Mouse (Mus musculus) intestine, embryonic 16.5 days (tissue): ENCODE data around the gene N4bp2. TPM values are rescaled to one million over a fixed set of nuclear protein-coding genes. Genes with fewer than 3 reads are reported as not detected.
"Not testable (repeated sequence)": the region's sequence is repeated elsewhere in the genome, so short reads cannot be mapped to it uniquely, and the experiment has no call there.

Experiments used
- ATAC-seq: fragments of 200-750 bp; cut with Nextera tagmentation; 2 replicates; pipeline ENCODE4 v1.8.0; 2017; ENCODE audit warnings: moderate TSS enrichment, moderate library complexity
- H3K27ac ChIP-seq: fragments of 300-500 bp; sonication (generic); 2 replicates; pipeline ENCODE4 v1.5.1; 2014; ENCODE audit warnings: mild to moderate bottlenecking, low read length
- H3K27me3 ChIP-seq: fragments of 300-500 bp; sonication (generic); replicated peaks from 2 replicates; pipeline ENCODE4 v1.6.1; 2014; ENCODE audit warnings: low read length, control low read depth, mixed read lengths; ENCODE audit not compliant: control insufficient read depth, insufficient read depth
- H3K36me3 ChIP-seq: fragments of 300-500 bp; sonication (generic); 2 replicates; pipeline ENCODE4 v1.6.1; 2014; ENCODE audit warnings: low read length, control low read depth; ENCODE audit not compliant: control insufficient read depth, insufficient read depth
- H3K4me1 ChIP-seq: fragments of 300-500 bp; sonication (generic); 2 replicates; pipeline ENCODE4 v1.6.1; 2014; ENCODE audit warnings: low read length, control low read depth, mixed read lengths; ENCODE audit not compliant: control insufficient read depth, insufficient read depth
- H3K4me2 ChIP-seq: fragments of 300-500 bp; sonication (generic); 2 replicates; pipeline ENCODE4 v1.6.1; 2014; ENCODE audit warnings: low read depth, low read length, control low read depth
- H3K4me3 ChIP-seq: fragments of 300-500 bp; sonication (generic); 2 replicates; pipeline ENCODE4 v1.5.1; 2014; ENCODE audit warnings: mild to moderate bottlenecking, low read length
- H3K9ac ChIP-seq: fragments of 300-500 bp; sonication (generic); 2 replicates; pipeline ENCODE4 v1.6.1; 2014; ENCODE audit warnings: low read depth, low read length
- H3K9me3 ChIP-seq: fragments of 300-500 bp; sonication (generic); 2 replicates; pipeline ENCODE4 v1.6.1; 2016; ENCODE audit warnings: low read length, control low read depth; ENCODE audit not compliant: control insufficient read depth
- WGBS: fragments of 180-500 bp; shearing (Covaris S2); extraction: QIAGEN DNeasy Blood & Tissue Kit; methylation state at CpG from one replicate; pipeline ENCODE4 v1.1.7; 2014; 5-methylcytosine and 5-hydroxymethylcytosine counted together
- polyA plus RNA-seq: library from polyadenylated mRNA; unstranded; fragments of >200 nt; fragmentation: Nextera tagmentation; extraction: Ambion mirVana; gene quantifications from 2 replicates; pipeline ENCODE4 v1.2.1, GENCODE M21; 2015

The N4bp2 gene
- polyA plus RNA-seq, 1 experiment from 2014 or later = 16.8 TPM

DNA sequence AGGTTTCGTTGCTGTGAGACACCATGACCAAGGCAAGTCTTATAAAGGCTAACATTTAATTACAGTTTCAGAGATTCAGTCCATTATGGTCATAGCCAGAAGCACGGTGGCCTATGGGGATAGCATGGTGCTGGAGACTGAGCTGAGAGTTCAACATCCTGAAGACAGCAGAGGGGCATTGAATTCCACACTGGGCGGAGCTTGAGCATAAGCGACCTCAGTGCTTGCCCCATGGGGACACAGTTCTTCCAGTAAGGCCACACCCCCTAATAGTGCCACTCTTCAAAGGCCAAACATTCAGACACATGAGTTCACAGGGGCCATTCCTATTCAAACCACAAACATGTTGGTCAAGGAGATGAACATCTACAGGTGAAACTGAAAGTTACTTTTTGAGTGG is 12.8 kb downstream of the N4bp2 start:
- WGBS = 90% methylated on average over 4 of the region's 4 CpGs
- ATAC-seq = no peak

DNA sequence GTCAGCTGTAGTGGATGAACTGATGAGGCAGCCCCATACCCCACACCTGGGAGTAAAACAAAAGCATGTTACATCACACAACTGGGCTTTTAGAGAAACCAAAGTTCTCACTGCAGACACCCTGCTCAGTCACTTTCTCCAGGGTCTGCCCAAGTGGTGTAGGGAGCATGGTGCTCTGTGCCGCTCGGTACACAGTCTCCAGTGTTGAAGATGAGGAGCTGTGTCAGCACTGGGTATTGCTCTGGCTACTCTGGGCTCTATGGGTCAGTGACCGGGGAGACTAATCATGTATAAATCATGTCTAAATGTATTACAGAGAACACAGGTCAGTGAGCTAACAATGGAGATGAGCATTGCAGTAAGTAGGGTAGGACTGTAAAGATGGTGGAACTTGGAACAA is 13.6 kb downstream of the N4bp2 start:
- H3K27ac ChIP-seq = no peak overlapping the region
- H3K27me3 ChIP-seq = no peaks in the 10 kb centered on the region
- ATAC-seq = no peak
- H3K4me2 ChIP-seq = no peak overlapping the region
- H3K36me3 ChIP-seq = 0 out of 2 replicates have a peak, but pooled peaks cover 8% of the 10 kb centered on the region
- H3K9ac ChIP-seq = no peak overlapping the region
- WGBS = 91% methylated on average over 3 of the region's 3 CpGs
- no peak overlapping the region for H3K4me3 ChIP-seq
- H3K9me3 ChIP-seq = no peaks in the 10 kb centered on the region
- no peaks in the 10 kb centered on the region for H3K4me1 ChIP-seq

More for the DNA sequence above, 12.8 kb downstream of the N4bp2 start:
- Histone ChIP-seq H3K4me1 (no peaks in the 10 kb centered on the region), H3K9me3 (no peaks in the 10 kb centered on the region), H3K27ac (no peak overlapping the region), H3K4me2 (no peak overlapping the region), H3K36me3 (0 out of 2 replicates have a peak, but pooled peaks cover 8% of the 10 kb centered on the region), H3K4me3 (no peak overlapping the region), H3K27me3 (no peaks in the 10 kb centered on the region), H3K9ac (no peak overlapping the region)

- H3K27me3 ChIP-seq, H3K4me1 ChIP-seq, H3K4me3 ChIP-seq, H3K9ac ChIP-seq, H3K4me2 ChIP-seq, ATAC-seq, H3K27ac ChIP-seq, H3K9me3 ChIP-seq, H3K36me3 ChIP-seq: not testable (repeated sequence)
- 90% methylated on average over 4 of the region's 4 CpGs for WGBS
Observed at GRCm38 (mm10) chr5:65778986-65779385, 15.7 kb downstream of the N4bp2 start.

GRCm38 (mm10) chr5:65779401-65780063 is 16.2 kb downstream of the N4bp2 start:
- Histone ChIP-seq H3K4me3 (no peak overlapping the region), H3K4me2 (no peak overlapping the region), H3K36me3 (0 out of 2 replicates have a peak, but pooled peaks cover 8% of the 10 kb centered on the region), H3K9me3 (no peaks in the 10 kb centered on the region), H3K27me3 (no peaks in the 10 kb centered on the region), H3K9ac (no peak overlapping the region), H3K27ac (no peak overlapping the region), H3K4me1 (no peaks in the 10 kb centered on the region)
- WGBS = 81% methylated on average over 3 of the region's 3 CpGs
- ATAC-seq = no peak

DNA sequence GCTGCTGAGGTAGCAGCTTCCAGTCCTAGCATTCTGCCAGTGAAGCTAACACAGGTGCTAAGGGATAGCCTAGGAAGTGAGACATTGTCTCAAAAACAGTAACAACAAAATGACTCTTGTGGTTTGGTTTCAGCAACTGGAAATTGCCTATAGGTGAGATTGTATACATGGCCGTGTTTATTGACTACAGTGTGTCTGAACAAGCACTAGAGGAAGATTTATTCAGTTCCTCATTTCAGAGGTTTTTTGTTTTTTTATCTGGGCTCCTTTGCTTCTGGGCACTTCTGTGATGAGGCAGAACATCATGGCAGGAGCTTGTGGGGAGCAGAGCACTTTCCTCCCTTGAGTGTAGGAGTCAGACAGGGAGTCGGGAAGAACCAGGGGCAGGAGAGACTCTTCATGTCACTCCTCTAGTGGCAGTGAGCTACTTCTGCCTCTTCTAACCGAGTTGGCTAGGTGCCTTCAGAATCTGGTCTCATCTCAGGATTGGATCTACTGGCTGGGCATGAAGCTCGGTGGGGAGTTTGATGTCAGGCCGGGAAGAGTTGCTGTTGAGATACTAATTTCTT is 17.9 kb downstream of the N4bp2 start:
- no peak for ATAC-seq
- Histone ChIP-seq H3K4me1 (no peaks in the 10 kb centered on the region), H3K4me3 (no peak overlapping the region), H3K36me3 (0 out of 2 replicates have a peak, but pooled peaks cover 4% of the 10 kb centered on the region), H3K9ac (no peak overlapping the region), H3K9me3 (no peaks in the 10 kb centered on the region), H3K4me2 (no peak overlapping the region), H3K27ac (no peak overlapping the region), H3K27me3 (no peaks in the 10 kb centered on the region)
- 76% methylated on average over 5 of the region's 5 CpGs for WGBS

DNA sequence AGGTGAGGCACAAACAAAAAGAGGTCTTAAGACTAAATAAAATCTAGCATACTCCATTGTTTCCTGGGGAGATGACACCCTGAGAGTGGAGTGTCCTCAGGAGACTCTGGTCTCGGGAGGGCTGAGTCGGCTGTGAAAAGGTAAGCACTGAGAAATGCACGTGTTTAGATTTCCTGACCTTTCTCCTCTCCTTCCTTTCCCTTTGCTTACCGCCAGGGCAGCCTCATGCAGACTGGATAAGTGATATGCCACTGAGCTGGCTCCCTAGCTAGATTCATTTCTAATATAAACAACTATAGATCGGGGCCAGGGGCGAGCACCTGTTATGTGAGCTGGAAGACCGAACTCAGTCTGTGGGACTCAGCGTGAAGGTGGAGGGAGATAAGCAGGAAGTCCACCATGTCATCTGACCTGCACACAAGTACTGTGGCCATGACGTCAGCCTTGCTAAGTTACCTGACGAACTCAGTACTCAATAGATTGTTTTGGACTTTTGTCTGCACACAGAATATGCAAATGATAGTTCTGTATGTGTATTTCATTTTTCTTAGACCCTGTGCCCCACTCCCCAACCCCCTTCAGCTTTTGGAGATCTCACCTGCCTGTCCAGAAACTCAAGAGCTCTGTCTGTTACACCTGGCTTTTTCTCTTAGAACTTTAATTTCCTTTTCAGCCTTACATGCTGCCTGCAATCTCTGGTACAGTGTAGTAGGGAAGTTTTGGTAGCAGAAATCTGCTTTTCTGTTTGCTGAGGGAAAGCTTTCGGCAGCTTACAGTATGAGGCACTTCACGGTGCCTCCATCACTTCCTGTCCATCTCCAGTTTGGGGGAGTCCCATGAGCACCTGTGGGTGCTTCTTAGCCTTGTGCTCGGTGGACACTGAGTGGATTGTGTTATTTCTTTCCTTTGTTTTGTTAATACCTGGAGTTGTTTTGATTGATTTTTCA is 18.7 kb downstream of the N4bp2 start:
- Histone ChIP-seq H3K9ac (no peak overlapping the region), H3K4me2 (no peak overlapping the region), H3K4me3 (no peak overlapping the region), H3K36me3 (no peaks in the 10 kb centered on the region), H3K27me3 (no peaks in the 10 kb centered on the region), H3K27ac (no peak overlapping the region), H3K4me1 (no peaks in the 10 kb centered on the region), H3K9me3 (no peaks in the 10 kb centered on the region)
- no peak for ATAC-seq
- 65% methylated on average over 13 of the region's 13 CpGs for WGBS

GRCm38 (mm10) chr5:65790604-65791225 is 27.4 kb downstream of the N4bp2 start:
- Histone ChIP-seq H3K4me3 (no peak overlapping the region), H3K9me3 (no peaks in the 10 kb centered on the region), H3K27ac (no peak overlapping the region), H3K4me2 (no peak overlapping the region), H3K9ac (no peak overlapping the region), H3K4me1 (no peaks in the 10 kb centered on the region), H3K27me3 (no peaks in the 10 kb centered on the region), H3K36me3 (peaks cover 13% of the 10 kb centered on the region; the same call in 1 of the 2 replicates)
- WGBS = 83% methylated on average over 16 of the region's 16 CpGs
- no peak for ATAC-seq

- Histone ChIP-seq H3K9ac (no peak overlapping the region), H3K27me3 (no peaks in the 10 kb centered on the region), H3K4me2 (no peak overlapping the region), H3K4me3 (no peak overlapping the region), H3K4me1 (no peaks in the 10 kb centered on the region), H3K36me3 (peaks cover 13% of the 10 kb centered on the region; the same call in 1 of the 2 replicates), H3K27ac (no peak overlapping the region), H3K9me3 (no peaks in the 10 kb centered on the region)
- 84% methylated on average over 3 of the region's 3 CpGs for WGBS
- ATAC-seq = no peak
Observed at GRCm38 (mm10) chr5:65794202-65794601, 30.9 kb downstream of the N4bp2 start.

DNA sequence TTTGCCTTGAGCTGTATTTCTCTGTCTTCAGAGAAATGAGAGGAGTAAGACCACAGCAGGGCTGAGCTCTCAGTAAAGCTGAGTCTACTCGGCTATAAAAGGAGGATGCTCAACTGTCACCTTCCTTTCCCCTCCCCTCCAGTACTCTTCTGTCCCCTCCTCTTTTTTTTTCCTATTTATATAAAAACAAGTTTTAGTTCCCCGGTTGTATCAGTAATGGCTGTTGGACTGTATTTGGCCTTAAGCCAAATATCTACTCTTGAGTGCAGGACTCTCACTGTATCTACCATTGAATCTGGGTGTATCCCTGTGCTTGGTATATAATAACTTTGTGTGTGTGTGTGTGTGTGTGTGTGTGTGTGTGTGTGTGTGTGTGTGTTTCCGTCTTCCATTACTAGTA is 31.4 kb downstream of the N4bp2 start:
- no peaks in the 10 kb centered on the region for H3K9me3 ChIP-seq
- no peaks in the 10 kb centered on the region for H3K27me3 ChIP-seq
- H3K4me1 ChIP-seq = no peaks in the 10 kb centered on the region
- H3K4me3 ChIP-seq = no peak overlapping the region
- no peak for ATAC-seq
- no peak overlapping the region for H3K4me2 ChIP-seq
- no peak overlapping the region for H3K9ac ChIP-seq
- no peak overlapping the region for H3K27ac ChIP-seq
- 76% methylated on average over 3 of the region's 3 CpGs for WGBS
- H3K36me3 ChIP-seq = peaks cover 13% of the 10 kb centered on the region; the same call in 1 of the 2 replicates
